Mouse (Mus musculus) adrenal gland, postnatal 4 days (tissue): Measurements from ENCODE around the gene Eif3f. TPM values are rescaled to one million over a fixed set of nuclear protein-coding genes. Genes with fewer than 3 reads are reported as not detected.

ENCODE experiments used
- DNase-seq, 2 experiments: peaks; one replicate each; pipeline ENCODE4 v3.0.0; 2021 to 2022; ENCODE audit warnings: low spot score in 2 of 2, mixed read lengths in 2 of 2
- long read RNA-seq, 2 experiments: library from polyadenylated mRNA; stranded (forward); transcript quantifications; one replicate each; pipeline ENCODE4 v2.0.0; 2021
- total RNA-seq, 2 experiments: library from RNA; stranded (reverse); gene quantifications; 2 replicates each; pipeline ENCODE4 v1.2.3; 2021

Eif3f gene
- 100 to 1,000 TPM; 246 to 249 TPM for total RNA-seq
- long read RNA-seq, experiment 1, transcript Eif3f-201 (8 exons, 2,514 nt) = major isoform, 289 of 321 reads
- long read RNA-seq, experiment 1, partial matches to known transcripts = 28 of 321 reads
- long read RNA-seq, experiment 1, other reads (novel, unspliced or antisense) = 4 of 321 reads
- long read RNA-seq, experiment 2, transcript Eif3f-201 (8 exons, 2,514 nt) = major isoform, 323 of 357 reads
- long read RNA-seq, experiment 2, partial matches to known transcripts = 26 of 357 reads
- long read RNA-seq, experiment 2, other reads (novel, unspliced or antisense) = 8 of 357 reads

GRCm38 (mm10) chr7:108933794-108934731 lies at the start of gene Eif3f:
TSS of gene Eif3f (plus strand) at chr7:108934417.
- peak; percentile 65 to 83 for DNase-seq

GRCm38 (mm10) chr7:108884906-108885305 lies 49.3 kb upstream of the Eif3f start, which contains the start of gene Olfr518:
TSS of gene Olfr518 (minus strand) at chr7:108885006.
- no peak for DNase-seq

GRCm38 (mm10) chr7:108894320-108894719 lies 39.9 kb upstream of the Eif3f start, which contains the start of gene Olfr519:
TSS of gene Olfr519 (minus strand) at chr7:108894420.
- DNase-seq = no peak

GRCm38 (mm10) chr7:108903969-108904368 lies 30.2 kb upstream of the Eif3f start:
- no peak for DNase-seq

GRCm38 (mm10) chr7:108927043-108927442 lies 7.2 kb upstream of the Eif3f start:
- DNase-seq = no peak

- DNase-seq = no peak
Measured at GRCm38 (mm10) chr7:108928280-108929188, 5.7 kb upstream of the Eif3f start.

GRCm38 (mm10) chr7:108929726-108930393 lies 4.4 kb upstream of the Eif3f start, which contains the start of gene Nlrp10:
TSS of gene Nlrp10 (minus strand) at chr7:108930178.
- DNase-seq = no peak

- DNase-seq = no peak
Measured at GRCm38 (mm10) chr7:108934836-108935235, 619 bp downstream of the Eif3f start.

- DNase-seq = no peak
Measured at GRCm38 (mm10) chr7:108935411-108935810, 1.2 kb downstream of the Eif3f start.

GRCm38 (mm10) chr7:108936591-108936990 lies 2.4 kb downstream of the Eif3f start:
- DNase-seq = no peak

GRCm38 (mm10) chr7:108941466-108941865 lies 7.2 kb downstream of the Eif3f start:
- DNase-seq = no peak

- DNase-seq = no peak
Measured at GRCm38 (mm10) chr7:108944002-108944401, 9.8 kb downstream of the Eif3f start.

- DNase-seq = no peak
Measured at GRCm38 (mm10) chr7:108948611-108949010, 14.4 kb downstream of the Eif3f start.

GRCm38 (mm10) chr7:108949301-108949700 lies 15.1 kb downstream of the Eif3f start:
- no peak for DNase-seq

GRCm38 (mm10) chr7:108950312-108950761 lies 16.1 kb downstream of the Eif3f start, which contains the start of gene Tub:
TSS of gene Tub (plus strand) at chr7:108950338.
- DNase-seq = no peak

GRCm38 (mm10) chr7:108950762-108951331 lies 16.6 kb downstream of the Eif3f start:
- DNase-seq = no peak

GRCm38 (mm10) chr7:108952801-108953200 lies 18.6 kb downstream of the Eif3f start:
- no peak for DNase-seq

GRCm38 (mm10) chr7:108954185-108954584 lies 20.0 kb downstream of the Eif3f start:
- no peak for DNase-seq

GRCm38 (mm10) chr7:108957734-108958133 lies 23.5 kb downstream of the Eif3f start:
- DNase-seq = no peak

GRCm38 (mm10) chr7:108965968-108966367 lies 31.8 kb downstream of the Eif3f start:
- no peak for DNase-seq
